Mouse (Mus musculus) Patski (cell line): Measurements from ENCODE around the gene Rin2. TPM values are rescaled to one million over a fixed set of nuclear protein-coding genes. Genes with fewer than 3 reads are reported as not detected.
"Not testable (repeated sequence)": the region's sequence is repeated elsewhere in the genome, so short reads cannot be mapped to it uniquely, and the experiment has no call there.

Experiments used
- ATAC-seq: fragments of 100-300 bp; one replicate; pipeline ENCODE4 v1.8.0; 2021
- CTCF ChIA-PET: fragments of 350-600 bp; sonication (Branson Sonifier 250); formaldehyde crosslinking; loops from one replicate; lab custom pipeline; 2022; ENCODE audit warnings: inconsistent platforms; lab: Charles Lee
- POLR2A ChIA-PET: fragments of 350-600 bp; sonication (Branson Sonifier 250); formaldehyde crosslinking; loops from one replicate; lab custom pipeline; 2022; ENCODE audit warnings: antibody characterized with exemption, inconsistent platforms; lab: Charles Lee
- DNase-seq: peaks from one replicate; pipeline ENCODE4 v3.0.0-alpha.2; 2011; ENCODE audit warnings: low read depth, low spot score
- H3K27me3 ChIP-seq: fragments of 371-371 bp; one replicate; pipeline ENCODE4 v1.5.1; 2021
- CTCF ChIP-seq: fragments of 100-300 bp; IDR thresholded peaks from one replicate; pipeline ENCODE4 v1.5.1; 2021
- in situ Hi-C: fragments of 300-500 bp; cut with MboI; formaldehyde crosslinking; loops from 3 replicates; pipeline ENCODE4 v1.11.1; 2018; ENCODE audit warnings: low pct_unique_long_range_greater_than_20kb, mixed read lengths
- polyA plus RNA-seq: library from polyadenylated mRNA; unstranded; gene quantifications from one replicate; pipeline ENCODE4 v1.2.3, GENCODE M21; 2021

The Rin2 gene
- polyA plus RNA-seq, 1 experiment from 2014 or later, result 38.7 TPM

DNA sequence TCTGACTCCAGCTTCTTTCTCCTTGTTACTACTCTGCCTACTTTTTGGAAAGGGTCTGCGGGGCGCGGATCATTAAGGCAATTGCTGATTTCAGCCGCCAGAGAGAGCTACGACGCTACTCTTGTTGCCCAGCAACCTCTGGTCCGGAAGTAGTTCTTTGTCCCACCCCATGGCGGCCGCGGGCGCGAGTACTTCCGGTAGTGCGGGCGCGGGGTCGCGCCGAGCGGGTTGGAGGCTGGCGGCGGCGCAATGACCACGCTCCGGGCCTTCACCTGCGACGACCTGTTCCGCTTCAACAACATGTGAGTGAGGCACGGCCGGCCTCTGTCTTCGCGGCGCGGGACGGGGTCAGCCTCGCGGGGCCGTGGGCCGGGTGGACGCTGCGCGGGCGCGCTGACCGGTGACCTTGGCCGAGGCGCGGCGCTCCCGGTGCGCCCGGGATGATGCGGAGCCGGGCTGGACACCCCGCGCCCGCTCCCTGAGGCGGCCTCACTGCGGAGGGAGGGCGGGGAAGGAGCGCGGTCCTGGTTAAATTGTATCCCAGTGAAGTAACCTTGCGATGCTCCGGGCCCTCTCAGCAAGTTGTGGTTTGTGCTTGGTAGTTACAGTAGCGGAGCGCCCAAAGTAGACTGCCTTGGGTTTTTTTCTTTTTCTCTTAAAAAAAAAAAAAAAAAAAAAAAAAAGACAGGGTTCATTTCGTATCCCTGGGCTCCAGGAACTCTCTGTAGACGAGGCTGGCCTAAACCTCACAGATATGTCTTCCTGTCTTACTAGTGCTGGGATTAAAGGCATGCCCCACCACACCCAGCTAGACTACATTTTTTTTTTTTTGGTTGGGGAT lies 228.3 kb downstream of the Rin2 start:
- in situ Hi-C loops, result loop anchor here (25.0 kb wide), 1 partner anchor 1316 kb away; the partner anchor contains the start of genes Dtd1 and Smim26
- TF ChIP-seq CTCF, result peak; percentile 75
- H3K27me3 ChIP-seq, result no peaks in the 10 kb centered on the region
- ChIA-PET POLR2A (interaction anchor here (0.6 to 0.9 kb wide), 4 partner anchors 47 to 1174 kb away, joined by 3 to 7 read pairs (median 5); no protein-coding TSS in a partner anchor), CTCF (interaction anchor here (1.5 to 1.8 kb wide), 2 partner anchors 11 to 28 kb away, joined by 4 to 5 read pairs; no protein-coding TSS in a partner anchor)
- DNase-seq (no peak), ATAC-seq (peak; percentile 81)

DNA sequence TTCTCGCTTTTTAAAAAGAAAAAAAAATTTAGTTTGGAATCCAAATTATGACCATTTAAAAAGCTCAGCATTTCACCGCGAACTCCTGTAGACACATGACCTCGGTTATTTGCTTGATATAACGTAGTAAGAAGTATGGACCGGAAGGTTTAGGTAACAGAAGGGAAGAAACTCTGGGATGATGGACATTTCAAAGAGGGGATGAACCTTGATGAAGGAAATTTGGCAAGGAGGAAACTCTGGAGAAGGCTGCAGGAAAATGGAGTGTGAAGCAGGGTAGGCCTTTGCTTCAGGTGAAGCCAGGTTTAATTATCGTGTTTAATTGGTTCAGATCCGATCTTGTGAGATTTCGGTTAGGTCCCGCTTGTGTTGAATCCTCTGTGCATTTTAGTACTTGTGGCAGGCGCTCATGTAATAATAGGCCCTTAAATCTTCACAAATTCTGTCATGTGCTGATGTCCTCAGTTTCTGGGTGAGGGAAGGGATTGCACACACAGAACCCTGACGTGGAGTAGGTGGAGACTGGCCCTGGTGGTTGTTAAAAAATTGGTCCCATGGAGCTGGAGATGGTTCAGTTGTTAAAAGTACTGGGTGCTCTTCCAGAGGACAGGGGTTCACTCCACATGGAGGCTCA lies 229.1 kb downstream of the Rin2 start:
- no peaks in the 10 kb centered on the region for H3K27me3 ChIP-seq
- POLR2A ChIA-PET, result interaction anchor here (0.6 to 0.9 kb wide), 4 partner anchors 47 to 1173 kb away, joined by 3 to 7 read pairs (median 5); no protein-coding TSS in a partner anchor

GRCm38 (mm10) chr2:145905156-145905555 lies 230.1 kb downstream of the Rin2 start:
- H3K27me3 ChIP-seq, result no peaks in the 10 kb centered on the region
- POLR2A ChIA-PET, result interaction anchor here (0.6 kb wide), 1 partner anchor 148 kb away, joined by 3 read pairs; no protein-coding TSS in a partner anchor
- TF ChIP-seq CTCF, result no peak
- DNase-seq, result no peak
- no peak for ATAC-seq
- CTCF ChIA-PET, result no interaction called here
- in situ Hi-C loops, result loop anchor here (25.0 kb wide), 1 partner anchor 1318 kb away; the partner anchor contains the start of genes Dtd1 and Smim26

More for the DNA sequence above, 229.1 kb downstream of the Rin2 start:
- in situ Hi-C loops, result loop anchor here (25.0 kb wide), 1 partner anchor 1317 kb away; the partner anchor contains the start of genes Dtd1 and Smim26
- DNase-seq (no peak), ATAC-seq (no peak)
- CTCF ChIA-PET, result no interaction called here
- TF ChIP-seq CTCF, result no peak

GRCm38 (mm10) chr2:145905884-145906283 lies 230.9 kb downstream of the Rin2 start:
- H3K27me3 ChIP-seq, POLR2A ChIA-PET, ATAC-seq, DNase-seq, CTCF ChIA-PET: not testable (repeated sequence)
- TF ChIP-seq CTCF, result peak; percentile 56
- in situ Hi-C loops, result loop anchor here (25.0 kb wide), 1 partner anchor 1319 kb away; the partner anchor contains the start of genes Dtd1 and Smim26

- POLR2A ChIA-PET, result no interaction called here
- in situ Hi-C loops, result loop anchor here (10.0 to 25.0 kb wide), 2 partner anchors 1144 to 1334 kb away; partner anchors contain the start of genes Dtd1 and Smim26
Observed at GRCm38 (mm10) chr2:145920941-145921650, 246.1 kb downstream of the Rin2 start.

GRCm38 (mm10) chr2:145934339-145935231 lies 259.6 kb downstream of the Rin2 start, which contains the start of the genes Cfap61 and Crnkl1:
TSS of gene Cfap61 (plus strand) at chr2:145934784.
TSS of gene Crnkl1 (minus strand) at chr2:145935014.
- DNase-seq, result peak; percentile 65
- no peak for TF ChIP-seq CTCF
- ATAC-seq, result peak; percentile 97
- in situ Hi-C loops, result no loop called here
- peaks cover 19% of the 10 kb centered on the region for H3K27me3 ChIP-seq
- POLR2A ChIA-PET, result interaction anchor here (0.7 kb wide), 2 partner anchors 12 to 432 kb away, joined by 4 to 5 read pairs; no protein-coding TSS in a partner anchor
- CTCF ChIA-PET, result interaction anchor here (1.8 kb wide), 1 partner anchor 14 kb away, joined by 5 read pairs; no protein-coding TSS in a partner anchor

More at GRCm38 (mm10) chr2:145920941-145921650, 246.1 kb downstream of the Rin2 start:
- no peaks in the 10 kb centered on the region for H3K27me3 ChIP-seq
- DNase-seq (no peak), ATAC-seq (no peak)
- CTCF ChIA-PET, result interaction anchor here (0.9 to 1.9 kb wide), 4 partner anchors 9 to 493 kb away, joined by 3 to 10 read pairs (median 4); no protein-coding TSS in a partner anchor
- peak; percentile 55 for TF ChIP-seq CTCF

DNA sequence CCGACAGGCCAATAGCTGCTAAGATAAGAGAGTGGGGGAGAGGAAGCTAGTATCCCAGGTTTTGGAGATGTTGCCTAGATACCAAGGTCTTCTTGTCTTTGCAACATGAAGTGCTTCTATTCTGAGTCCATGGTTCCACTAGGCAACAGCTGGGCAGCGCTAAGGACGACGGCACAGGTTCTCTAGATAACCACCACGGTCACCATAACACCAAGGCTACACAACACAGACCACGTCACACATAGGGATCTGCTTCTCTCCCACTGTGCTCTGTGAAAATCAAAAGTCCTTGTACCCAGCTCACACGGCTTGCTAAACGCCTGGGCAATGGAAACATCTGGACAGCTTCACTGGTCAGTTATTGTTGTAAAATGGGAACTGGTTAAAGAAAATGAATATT lies 262.0 kb downstream of the Rin2 start:
- DNase-seq (no peak), ATAC-seq (no peak)
- ChIA-PET CTCF (interaction anchor here (1.4 kb wide), 1 partner anchor 26 kb away, joined by 4 read pairs; no protein-coding TSS in a partner anchor), POLR2A (interaction anchor here (0.5 kb wide), 2 partner anchors 73 to 263 kb away, joined by 4 to 6 read pairs; no protein-coding TSS in a partner anchor)
- peaks cover 21% of the 10 kb centered on the region for H3K27me3 ChIP-seq
- no peak for TF ChIP-seq CTCF
- in situ Hi-C loops, result no loop called here

Other genes starting within 250 kb of the Rin2 start
- gene Naa20, start 226.9 kb downstream of the Rin2 start, polyA plus RNA-seq, result 85.8 TPM